Mouse (Mus musculus) kidney, postnatal 0 days (tissue): ENCODE data around the gene Stk38. TPM values are rescaled to one million over a fixed set of nuclear protein-coding genes. Genes with fewer than 3 reads are reported as not detected.

Experiments used
- ATAC-seq: fragments of 200-750 bp; cut with Nextera tagmentation; replicated peaks from 2 replicates; pipeline ENCODE4 v1.8.0; 2017; ENCODE audit warnings: low read depth, moderate number of reproducible peaks, moderate TSS enrichment, moderate library complexity; ENCODE audit not compliant: low FRiP score
- DNase-seq: peaks from one replicate; pipeline ENCODE4 v3.0.0-alpha.2; 2016; ENCODE audit warnings: low spot score
- H3K27ac ChIP-seq: fragments of 300-500 bp; sonication (generic); 2 replicates; pipeline ENCODE4 v1.5.1; 2014; ENCODE audit warnings: mild to moderate bottlenecking
- H3K27me3 ChIP-seq: fragments of 300-500 bp; sonication (generic); 2 replicates; pipeline ENCODE4 v1.6.1; 2014; ENCODE audit warnings: low read length, mixed read lengths; ENCODE audit not compliant: insufficient read depth
- H3K36me3 ChIP-seq: fragments of 300-500 bp; sonication (generic); 2 replicates; pipeline ENCODE4 v1.6.1; 2014; ENCODE audit warnings: low read length, mixed read lengths; ENCODE audit not compliant: insufficient read depth
- H3K4me1 ChIP-seq: fragments of 300-500 bp; sonication (generic); replicated peaks from 2 replicates; pipeline ENCODE4 v1.6.1; 2014; ENCODE audit warnings: antibody characterized with exemption, low read length, mixed read lengths; ENCODE audit not compliant: insufficient read depth
- H3K4me2 ChIP-seq: fragments of 300-500 bp; sonication (generic); 2 replicates; pipeline ENCODE4 v1.6.1; 2014; ENCODE audit warnings: mild to moderate bottlenecking, low read length, moderate library complexity, mixed read lengths
- H3K4me3 ChIP-seq: fragments of 300-500 bp; sonication (generic); replicated peaks from 2 replicates; pipeline ENCODE4 v1.5.1; 2014; ENCODE audit warnings: low read depth, low read length
- H3K9ac ChIP-seq: fragments of 300-500 bp; sonication (generic); 2 replicates; pipeline ENCODE4 v1.6.1; 2014; ENCODE audit warnings: low read depth, low read length
- H3K9me3 ChIP-seq: fragments of 300-500 bp; sonication (generic); replicated peaks from 2 replicates; pipeline ENCODE4 v1.6.1; 2016; ENCODE audit warnings: low read length, inconsistent platforms, mixed read lengths
- CTCF ChIP-seq: IDR thresholded peaks from 2 replicates; pipeline ENCODE4 v1.5.1; 2016; ENCODE audit warnings: antibody characterized with exemption, low read depth, mild to moderate bottlenecking, moderate library complexity
- WGBS: fragments of 180-500 bp; shearing (Covaris S2); extraction: QIAGEN DNeasy Blood & Tissue Kit; methylation state at CpG from one replicate; pipeline ENCODE4 v1.1.7; 2014; 5-methylcytosine and 5-hydroxymethylcytosine counted together
- polyA plus RNA-seq: library from polyadenylated mRNA; unstranded; fragments of >200 nt; fragmentation: Nextera tagmentation; extraction: Ambion mirVana; gene quantifications from 2 replicates; pipeline ENCODE4 v1.2.1, GENCODE M21; 2015

Gene Stk38
- polyA plus RNA-seq, 1 experiment from 2014 or later, result 58.8 TPM

DNA sequence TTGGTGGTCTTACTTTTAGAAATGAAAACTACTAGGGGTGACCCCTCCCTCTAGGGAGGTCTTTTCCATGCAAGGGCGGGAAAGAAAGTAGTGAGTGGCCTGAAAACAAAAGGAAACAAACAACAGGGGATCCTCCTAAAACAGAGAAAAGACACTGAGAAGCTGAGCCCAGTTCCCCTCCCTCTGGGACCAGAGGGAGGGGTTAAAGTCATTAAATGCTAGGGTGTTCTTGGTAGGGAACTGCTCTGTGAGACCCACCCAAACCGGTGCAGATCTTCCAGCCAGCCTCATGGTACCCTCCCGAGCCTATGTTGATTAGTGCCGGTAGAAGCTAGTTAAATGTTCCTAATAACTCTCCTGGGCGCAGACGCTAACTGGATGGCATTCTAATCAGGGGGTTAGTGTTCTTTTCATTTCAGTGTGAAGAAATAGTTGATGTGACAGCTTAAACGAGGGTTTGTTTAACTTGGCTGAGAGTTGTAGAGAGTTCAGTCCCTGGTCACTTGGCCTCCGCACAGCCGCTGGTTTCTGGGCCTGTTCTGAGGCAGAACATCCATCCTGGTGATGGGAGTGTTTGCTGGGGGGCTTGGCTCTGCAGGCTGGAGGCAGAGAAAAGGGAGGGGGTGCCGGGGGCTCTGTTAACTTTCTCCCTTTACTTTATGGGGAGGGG, 17.2 kb upstream of the Stk38 start:
- peak overlapping the region; percentile 62; the same call in 1 of the 2 replicates for H3K27ac ChIP-seq
- TF ChIP-seq CTCF, result no peak
- ATAC-seq (no peak), DNase-seq (peak; percentile 87)
- H3K4me3 ChIP-seq, result no peak overlapping the region
- WGBS, result 27% methylated on average over 10 of the region's 10 CpGs
- H3K4me2 ChIP-seq, result no peak overlapping the region
- H3K36me3 ChIP-seq, result no peaks in the 10 kb centered on the region
- no peaks in the 10 kb centered on the region for H3K27me3 ChIP-seq
- no peaks in the 10 kb centered on the region for H3K9me3 ChIP-seq
- no peak overlapping the region for H3K9ac ChIP-seq
- 0 out of 2 replicates have a peak, but pooled peaks cover 9% of the 10 kb centered on the region for H3K4me1 ChIP-seq

DNA sequence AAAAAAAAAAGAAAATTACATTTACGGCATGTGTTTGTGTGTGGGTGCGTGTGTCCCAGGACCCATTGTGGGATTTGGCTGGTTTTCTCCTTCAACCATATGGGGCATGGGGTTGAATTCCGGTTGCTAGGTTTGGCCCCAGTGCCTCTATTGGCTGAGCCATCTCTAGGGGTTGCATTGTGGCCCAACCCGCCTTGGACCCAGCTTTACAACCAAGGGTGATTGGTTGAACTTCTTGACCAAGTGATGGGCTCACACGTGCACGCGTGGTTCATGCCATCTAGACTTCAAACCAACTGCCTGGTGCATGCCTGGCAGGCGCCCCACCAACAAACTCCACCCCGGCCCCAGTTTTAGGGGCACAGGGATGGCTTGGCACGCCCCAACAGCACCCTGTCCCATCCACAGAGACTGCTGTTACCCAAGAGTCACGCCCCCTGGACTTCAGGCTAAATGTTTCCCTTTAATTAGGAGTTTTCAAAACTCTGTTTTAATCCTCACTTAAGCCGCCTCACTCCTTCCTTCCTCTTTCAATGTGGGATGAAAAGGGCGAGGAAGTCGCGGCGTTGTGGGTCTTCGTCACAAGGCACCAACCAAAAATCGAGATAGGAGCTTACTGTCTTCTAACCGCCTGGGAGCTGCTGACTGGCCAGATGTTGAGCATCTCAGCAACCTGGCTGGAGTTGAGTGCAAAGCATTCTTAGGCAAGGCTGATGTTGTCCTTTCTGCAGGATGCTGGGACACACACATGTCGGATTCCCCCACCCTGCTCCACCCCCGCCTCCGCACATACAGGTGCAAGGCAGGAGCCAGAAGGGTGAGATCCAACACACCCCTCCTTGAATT, 16.5 kb upstream of the Stk38 start:
- no peak overlapping the region for H3K9ac ChIP-seq
- ATAC-seq, result no peak
- WGBS, result 60% methylated on average over 22 of the region's 22 CpGs
- no peaks in the 10 kb centered on the region for H3K9me3 ChIP-seq
- 0 out of 2 replicates have a peak, but pooled peaks cover 9% of the 10 kb centered on the region for H3K4me1 ChIP-seq
- no peak for TF ChIP-seq CTCF
- peak overlapping the region; percentile 62; the same call in 1 of the 2 replicates for H3K27ac ChIP-seq
- no peaks in the 10 kb centered on the region for H3K27me3 ChIP-seq
- no peaks in the 10 kb centered on the region for H3K36me3 ChIP-seq
- no peak overlapping the region for H3K4me3 ChIP-seq
- H3K4me2 ChIP-seq, result no peak overlapping the region
- DNase-seq, result no peak

DNA sequence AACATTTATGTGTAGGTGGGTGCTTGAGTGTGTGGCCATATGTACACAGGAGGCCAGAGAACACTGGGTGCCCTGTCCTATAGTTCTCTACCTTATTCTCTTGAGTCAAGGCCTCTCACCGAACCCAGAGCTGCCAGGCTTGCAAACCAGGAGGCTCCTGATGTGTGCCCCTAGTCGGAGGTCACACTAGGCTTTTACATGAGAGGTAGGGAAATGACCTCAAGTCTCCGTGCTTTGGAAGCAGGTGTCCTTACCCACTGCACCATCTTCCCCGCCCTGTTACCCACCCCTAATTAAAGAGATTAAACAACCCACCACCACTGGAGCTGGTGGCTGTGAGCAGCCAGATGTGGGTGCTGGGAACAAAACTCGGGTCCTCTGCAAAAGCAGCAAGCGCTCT, 15.6 kb upstream of the Stk38 start:
- no peak overlapping the region for H3K27ac ChIP-seq
- ATAC-seq, result no peak
- H3K4me2 ChIP-seq, result no peak overlapping the region

DNA sequence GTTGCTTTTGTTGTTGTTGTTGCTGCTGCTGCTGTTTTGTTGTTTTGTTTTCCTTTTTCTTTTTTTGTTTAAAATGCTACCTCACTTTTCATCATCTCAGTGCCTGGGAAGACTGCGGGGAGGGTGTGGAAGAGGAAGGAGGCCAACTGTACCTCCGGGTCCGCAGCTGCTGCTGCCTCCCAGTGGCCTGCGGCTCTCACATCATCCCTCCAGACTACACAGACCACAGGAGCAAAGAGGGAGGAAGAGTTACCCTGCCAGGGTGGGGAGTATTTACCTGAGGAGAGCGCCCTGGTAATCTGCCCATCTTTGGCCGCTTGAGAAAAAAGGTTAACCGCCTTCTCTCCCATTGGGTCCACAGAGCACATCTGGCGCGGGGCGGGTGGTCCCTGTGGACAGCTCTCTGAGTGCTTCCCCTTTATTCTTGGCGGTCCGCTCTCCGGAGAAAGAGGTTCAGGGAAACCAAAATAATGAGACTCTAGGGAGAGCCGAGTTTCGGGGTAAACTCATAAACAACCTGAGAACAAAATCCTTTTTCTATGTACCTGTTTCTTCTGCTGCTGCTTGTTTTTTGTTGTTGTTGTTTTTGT, 14.5 kb upstream of the Stk38 start:
- 27% methylated on average over 15 of the region's 15 CpGs for WGBS
- Histone ChIP-seq H3K27ac (no peak overlapping the region), H3K4me3 (no peak overlapping the region), H3K9ac (no peak overlapping the region), H3K4me1 (0 out of 2 replicates have a peak, but pooled peaks cover 9% of the 10 kb centered on the region), H3K9me3 (no peaks in the 10 kb centered on the region), H3K36me3 (no peaks in the 10 kb centered on the region), H3K27me3 (no peaks in the 10 kb centered on the region), H3K4me2 (peak overlapping the region; percentile 47)
- DNase-seq (peak; percentile 71), ATAC-seq (no peak)
- TF ChIP-seq CTCF, result peak; percentile 73

More for the DNA sequence above, 15.6 kb upstream of the Stk38 start:
- Histone ChIP-seq H3K4me1 (0 out of 2 replicates have a peak, but pooled peaks cover 9% of the 10 kb centered on the region), H3K36me3 (no peaks in the 10 kb centered on the region), H3K9me3 (no peaks in the 10 kb centered on the region), H3K4me3 (no peak overlapping the region), H3K9ac (no peak overlapping the region), H3K27me3 (no peaks in the 10 kb centered on the region)
- DNase-seq, result no peak
- 88% methylated on average over 6 of the region's 6 CpGs for WGBS
- no peak for TF ChIP-seq CTCF

DNA sequence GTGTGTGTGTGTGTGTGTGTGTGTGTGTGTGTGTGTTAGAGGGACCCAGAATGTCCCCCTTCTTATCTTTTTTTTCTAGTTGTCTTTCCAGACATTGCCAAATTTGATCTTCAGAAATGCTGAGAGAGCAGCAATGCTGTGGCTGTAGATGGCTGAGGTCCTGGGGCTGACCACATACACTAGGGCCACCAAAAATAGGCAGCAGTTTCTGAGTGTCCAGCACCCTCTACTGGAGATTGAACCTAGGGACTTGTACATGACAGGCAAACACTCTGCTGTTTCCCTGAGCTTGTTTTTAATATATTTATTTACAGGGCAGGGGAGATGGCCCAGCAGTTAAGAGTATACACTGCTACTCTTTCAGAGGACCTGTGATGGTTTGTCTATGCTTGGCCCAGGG, 12.6 kb upstream of the Stk38 start:
- 0 out of 2 replicates have a peak, but pooled peaks cover 6% of the 10 kb centered on the region for H3K4me1 ChIP-seq
- no peak for ATAC-seq

DNA sequence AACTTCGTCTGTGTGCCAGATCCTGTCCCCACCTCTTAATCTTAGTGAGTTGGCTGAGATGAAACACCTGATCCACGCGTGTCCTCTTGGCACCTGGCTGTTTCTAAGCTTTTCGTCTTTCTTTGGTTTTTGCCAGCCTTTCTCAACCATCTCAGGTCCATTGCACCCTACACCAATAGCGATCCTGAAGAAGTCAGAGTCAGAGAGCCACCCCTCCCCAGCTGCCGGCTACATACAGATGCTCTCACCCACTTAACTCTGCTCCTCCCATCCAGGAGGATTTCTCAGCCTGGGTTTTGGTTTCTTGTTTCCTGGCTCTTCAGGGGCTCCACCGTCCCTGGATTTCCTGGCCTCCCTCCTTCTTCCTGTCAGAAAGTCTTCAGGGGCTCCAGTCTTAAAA, 11.6 kb upstream of the Stk38 start:
- DNase-seq (no peak), ATAC-seq (no peak)
- Histone ChIP-seq H3K9ac (no peak overlapping the region), H3K4me3 (no peak overlapping the region), H3K4me2 (no peak overlapping the region), H3K27ac (no peak overlapping the region), H3K27me3 (no peaks in the 10 kb centered on the region), H3K9me3 (no peaks in the 10 kb centered on the region), H3K36me3 (no peaks in the 10 kb centered on the region), H3K4me1 (0 out of 2 replicates have a peak, but pooled peaks cover 2% of the 10 kb centered on the region)
- no peak for TF ChIP-seq CTCF
- 61% methylated on average over 7 of the region's 7 CpGs for WGBS

More for the DNA sequence above, 12.6 kb upstream of the Stk38 start:
- peak; percentile 74 for TF ChIP-seq CTCF
- H3K27me3 ChIP-seq, result no peaks in the 10 kb centered on the region
- no peak overlapping the region for H3K4me2 ChIP-seq
- H3K27ac ChIP-seq, result no peak overlapping the region
- H3K9me3 ChIP-seq, result no peaks in the 10 kb centered on the region
- no peak overlapping the region for H3K9ac ChIP-seq
- H3K4me3 ChIP-seq, result no peak overlapping the region
- H3K36me3 ChIP-seq, result no peaks in the 10 kb centered on the region
- peak; percentile 74 for DNase-seq
